In the genomic region with DNA sequence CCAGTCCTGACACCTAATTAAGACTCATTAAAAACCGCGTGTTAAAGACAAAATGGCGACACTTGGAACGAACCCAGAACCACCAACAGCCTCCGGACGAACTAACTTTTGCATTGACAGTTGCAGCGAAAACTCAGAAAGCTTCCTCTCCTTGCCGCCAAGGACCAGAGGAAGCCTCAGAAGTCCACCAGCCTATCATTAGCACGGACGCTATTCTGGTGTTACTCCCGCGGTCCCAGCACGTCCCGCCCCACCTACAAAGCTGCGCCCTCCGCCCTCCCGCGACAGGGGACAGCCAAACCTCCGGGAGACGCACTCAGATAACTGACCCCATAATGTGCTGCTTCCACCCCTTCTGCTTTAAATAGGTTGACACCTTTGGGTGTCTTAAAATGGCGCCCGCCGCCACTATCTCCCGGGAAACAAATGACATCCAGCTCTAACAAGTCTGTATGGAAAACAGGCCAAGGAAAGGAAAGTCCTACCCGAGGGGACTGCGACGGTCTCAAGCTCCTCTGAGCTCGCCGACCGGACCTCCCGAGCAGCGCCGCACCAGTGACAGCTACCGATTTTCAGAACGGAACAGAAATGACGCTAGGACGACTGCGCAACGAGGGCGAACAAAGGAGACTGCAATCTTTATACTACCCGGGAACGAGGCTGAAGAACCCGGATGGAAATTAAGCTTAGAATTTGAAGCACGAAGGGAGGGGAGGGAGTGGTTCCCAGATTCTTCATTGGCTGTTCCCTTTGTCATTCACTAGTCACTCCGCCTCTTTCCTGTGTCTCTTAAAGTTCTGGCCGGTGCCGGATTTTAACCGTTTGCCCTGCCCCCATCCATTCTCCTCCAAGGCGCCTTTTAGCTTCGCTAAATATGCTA, we compare ENCODE assay signal across 8 mouse cellular contexts. TPM values are rescaled to one million over a fixed set of nuclear protein-coding genes. Genes with fewer than 3 reads are reported as not detected.
DNase-seq lines count a peak whose midpoint lies in the region; ATAC-seq and TF ChIP-seq lines count a peak whose summit lies in the region.

A gene (minus strand): TSS at position 670 of the 880 bp plus-strand sequence.

- TF ChIP-seq POLR2A in bone marrow macrophage, adult 2 months (IDR thresholded peaks at IDR 0.05; ENCODE audit: borderline replicate concordance, low read depth, low read length): no peak
- TF ChIP-seq POLR2A in embryonic fibroblast, embryonic 13.5 days (IDR thresholded peaks at IDR 0.05; ENCODE audit: low read depth, low read length): peak; percentile 94

- 27% methylated on average over 50 of the region's 50 CpGs for WGBS in kidney, embryonic 14.5 days
- WGBS in limb, embryonic 15.5 days: 23% methylated on average over 50 of the region's 50 CpGs

- TF ChIP-seq CTCF in bone marrow macrophage, adult 2 months (IDR thresholded peaks at IDR 0.05; ENCODE audit: low read depth, low read length): no peak
- TF ChIP-seq CTCF in embryonic fibroblast, embryonic 13.5 days (IDR thresholded peaks at IDR 0.05; ENCODE audit: borderline replicate concordance, insufficient read depth, low read length): no peak

- H3K9me3 ChIP-seq in kidney, embryonic 14.5 days (ENCODE audit: control insufficient read depth, low read length): no peaks in the 10 kb centered on the region
- no peaks in the 10 kb centered on the region for H3K9me3 ChIP-seq in limb, embryonic 15.5 days

- peak; percentile 97 for ATAC-seq in kidney, embryonic 14.5 days (ENCODE audit: low FRiP score, low TSS enrichment)
- ATAC-seq in limb, embryonic 15.5 days (ENCODE audit: insufficient number of reproducible peaks, low FRiP score, low TSS enrichment, low read depth): peak; percentile 92

- H3K4me1 ChIP-seq in bone marrow macrophage, adult 2 months (ENCODE audit: control insufficient read depth, insufficient read depth, low read length): peaks cover 8% of the 10 kb centered on the region
- no peaks in the 10 kb centered on the region for H3K4me1 ChIP-seq in embryonic fibroblast, embryonic 13.5 days (ENCODE audit: control insufficient read depth, insufficient read depth, low read length)
- H3K4me1 ChIP-seq in kidney, embryonic 14.5 days (ENCODE audit: control insufficient read depth, insufficient read depth, low read length): no peaks in the 10 kb centered on the region
- no peaks in the 10 kb centered on the region for H3K4me1 ChIP-seq in limb, embryonic 15.5 days

- peak within 1 kb of the TSS; percentile 92 for H3K4me3 ChIP-seq in bone marrow macrophage, adult 2 months (ENCODE audit: insufficient read depth, low read length)
- peak within 1 kb of the TSS; percentile 95 for H3K4me3 ChIP-seq in embryonic fibroblast, embryonic 13.5 days (ENCODE audit: insufficient read depth, low read length)
- peak within 1 kb of the TSS; percentile 61 for H3K4me3 ChIP-seq in kidney, embryonic 14.5 days (ENCODE audit: low read length)
- H3K4me3 ChIP-seq in limb, embryonic 15.5 days: peak within 1 kb of the TSS; percentile 53

- H3K4me2 ChIP-seq in kidney, embryonic 14.5 days (replicated peaks; ENCODE audit: low read depth, low read length): peak within 1 kb of the TSS; percentile 41
- H3K4me2 ChIP-seq in limb, embryonic 15.5 days: peak within 1 kb of the TSS; percentile 31

- H3K27ac ChIP-seq in bone marrow macrophage, adult 2 months (ENCODE audit: insufficient read depth, low read depth, low read length): peak within 1 kb of the TSS; percentile 94
- peak within 1 kb of the TSS; percentile 95 for H3K27ac ChIP-seq in embryonic fibroblast, embryonic 13.5 days (ENCODE audit: insufficient read depth, low read length)
- peak within 1 kb of the TSS; percentile 92 for H3K27ac ChIP-seq in kidney, embryonic 14.5 days (ENCODE audit: low read depth, low read length)
- H3K27ac ChIP-seq in limb, embryonic 15.5 days: peak within 1 kb of the TSS; percentile 93

- H3K9ac ChIP-seq in kidney, embryonic 14.5 days (ENCODE audit: low read depth, low read length): peak within 1 kb of the TSS; percentile 74
- peak within 1 kb of the TSS; percentile 51 for H3K9ac ChIP-seq in limb, embryonic 15.5 days

- H3K36me3 ChIP-seq in kidney, embryonic 14.5 days (ENCODE audit: control insufficient read depth, insufficient read depth, low read length): peaks cover 21% of the 10 kb centered on the region; the same call in 1 of the 2 replicates
- H3K36me3 ChIP-seq in limb, embryonic 15.5 days: 0 out of 2 replicates have a peak, but pooled peaks cover 6% of the 10 kb centered on the region

- H3K27me3 ChIP-seq in kidney, embryonic 14.5 days (ENCODE audit: control insufficient read depth, insufficient read depth, low read length): no peaks in the 10 kb centered on the region
- H3K27me3 ChIP-seq in limb, embryonic 15.5 days: no peaks in the 10 kb centered on the region

- DNase-seq in A20 (ENCODE audit: low read depth, low spot score): peak; percentile 90
- DNase-seq in heart, adult 9 months (ENCODE audit: low spot score in 2 of 2): peak; percentile 90 to 93
- peak; percentile 55 to 65 for DNase-seq in monocyte, adult 2 months (ENCODE audit: low read depth in 1 of 2, low spot score in 2 of 2)
- DNase-seq in spleen, postnatal 36 days (ENCODE audit: low spot score in 2 of 2): peak; percentile 82 to 85

RNA-seq across cellular contexts. Expression of the gene that starts here (rescaled TPM):
- 22.9 and 24.8 TPM in 2 replicates for polyA plus RNA-seq in bone marrow macrophage, adult 2 months (2012; ENCODE audit: insufficient read depth, insufficient read length, missing spikeins)
- 31.9 and 54.7 TPM in 2 replicates for polyA plus RNA-seq in embryonic fibroblast, embryonic 13.5 days (2011; ENCODE audit: insufficient read length, low read depth, missing spikeins)
- polyA plus RNA-seq in kidney, embryonic 14.5 days (2014; fragmentation: Nextera tagmentation; extraction: Ambion mirVana): 115 and 169 TPM in 2 replicates
- polyA plus RNA-seq in limb, embryonic 15.5 days (2015; fragmentation: Nextera tagmentation; extraction: Ambion mirVana): 95.9 and 102 TPM in 2 replicates

Comparison
In these comparisons a context has a peak if more than half of its experiments do, and no peak if none do; other contexts are left out.
1. Peak in every context shown above with its lines: DNase-seq, ATAC-seq, H3K4me3 ChIP-seq and H3K27ac ChIP-seq.